Mouse (Mus musculus): ENCODE measurements around the gene Mtor. TPM values are rescaled to one million over a fixed set of nuclear protein-coding genes. Genes with fewer than 3 reads are reported as not detected.

Gene Mtor
- total RNA-seq, 2 experiments from 2014 or later, result 78.8 to 79.3 TPM

DNA sequence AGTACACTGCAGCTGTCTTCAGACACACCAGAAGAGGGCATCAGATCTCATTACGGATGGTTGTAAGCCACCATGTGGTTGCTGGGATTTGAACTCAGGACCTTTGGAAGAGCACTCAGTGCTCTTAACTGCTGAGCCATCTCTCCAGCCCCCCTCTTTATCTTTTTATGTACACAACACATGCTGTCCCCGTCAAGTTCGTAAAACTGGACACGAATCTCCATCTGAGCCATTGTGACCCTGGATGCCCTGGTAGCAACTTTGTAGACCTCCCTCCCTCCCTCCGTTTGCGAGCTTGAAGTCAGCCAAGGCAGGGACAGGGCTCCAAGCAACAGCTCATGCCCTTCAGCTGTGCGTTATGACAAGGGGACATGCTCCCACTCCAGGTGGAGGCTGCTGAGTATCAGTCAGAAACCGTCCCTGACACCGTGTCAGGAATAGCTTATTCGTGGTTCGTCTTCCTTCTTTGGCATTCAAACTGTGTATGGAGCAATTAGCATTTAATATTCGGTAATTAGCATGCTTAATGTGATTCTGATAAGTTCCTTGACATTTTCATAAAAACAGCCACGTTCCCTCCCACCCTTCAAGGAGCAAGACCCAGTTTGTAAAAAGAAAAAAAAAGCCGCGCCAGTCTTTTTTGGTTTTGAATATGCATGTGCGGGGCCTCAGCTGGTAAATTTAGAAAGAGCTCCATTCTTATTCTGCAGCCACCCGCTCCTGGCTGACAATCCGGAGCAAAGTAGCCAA lies 142.2 kb downstream of the Mtor start:
- intact Hi-C loops (cut with DNase I), result no loop called here
- DNase-seq, result peak; percentile 23

DNA sequence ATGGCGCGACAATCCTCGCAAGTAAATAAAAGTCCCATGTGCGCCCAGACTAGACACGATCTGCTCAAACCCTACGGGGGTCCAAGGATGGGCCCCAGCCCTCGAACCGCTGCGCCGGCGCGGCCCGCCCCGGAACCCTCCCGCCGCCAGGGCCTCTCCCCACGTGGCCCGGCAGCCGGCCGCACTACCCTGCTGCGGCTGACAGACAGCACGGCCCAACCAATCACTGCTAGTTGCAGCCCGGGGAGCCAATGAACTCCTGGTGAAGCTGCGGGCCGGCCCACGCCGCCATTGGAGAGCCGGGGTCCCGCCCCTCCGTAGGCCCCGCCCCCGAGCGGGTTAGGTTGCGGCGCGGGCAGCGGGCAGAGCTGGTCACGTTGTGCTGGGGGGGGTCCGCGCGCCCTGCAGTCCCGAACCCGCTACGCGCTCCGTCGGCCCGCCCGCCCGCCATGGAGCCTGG lies 142.8 kb downstream of the Mtor start, which contains the start of gene Srm:
Gene Srm (plus strand): TSS at position 333 of the 460 bp plus-strand sequence.
- intact Hi-C loops (cut with DNase I), result no loop called here

DNA sequence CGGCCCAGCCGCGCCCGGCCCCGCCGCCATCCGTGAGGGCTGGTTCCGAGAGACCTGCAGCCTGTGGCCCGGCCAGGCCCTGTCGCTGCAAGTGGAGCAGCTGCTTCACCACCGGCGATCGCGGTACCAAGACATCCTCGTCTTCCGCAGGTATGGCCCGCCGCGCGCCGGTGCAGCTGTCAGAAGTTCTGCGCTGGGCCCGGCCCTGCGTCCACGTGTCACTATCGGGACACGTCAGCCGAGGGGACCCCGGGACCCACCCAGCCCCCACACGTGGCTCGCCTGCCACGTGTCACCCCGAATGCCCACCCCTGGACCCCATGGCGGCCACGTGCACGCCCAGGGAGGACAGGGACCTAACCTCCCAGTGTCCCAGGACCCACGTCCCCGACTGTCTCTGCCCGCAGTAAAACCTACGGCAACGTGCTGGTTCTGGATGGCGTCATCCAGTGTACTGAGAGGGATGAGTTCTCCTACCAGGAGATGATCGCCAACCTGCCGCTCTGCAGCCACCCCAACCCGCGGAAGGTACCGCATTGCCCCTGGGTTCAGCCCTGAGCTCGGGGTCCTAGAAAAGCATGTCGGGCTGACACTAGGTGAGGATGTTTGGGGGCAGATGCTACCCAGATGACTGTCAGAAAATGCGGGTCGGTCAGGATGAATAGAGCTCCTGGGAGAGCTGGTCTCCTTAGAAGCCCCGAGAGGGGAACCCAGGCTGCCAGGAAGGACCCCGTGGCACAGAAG lies 143.4 kb downstream of the Mtor start:
- peak; percentile 46 for DNase-seq
- intact Hi-C loops (cut with DNase I), result no loop called here

More for the DNA sequence above, 142.8 kb downstream of the Mtor start, which contains the start of gene Srm:
- peak; percentile 98 for DNase-seq

DNA sequence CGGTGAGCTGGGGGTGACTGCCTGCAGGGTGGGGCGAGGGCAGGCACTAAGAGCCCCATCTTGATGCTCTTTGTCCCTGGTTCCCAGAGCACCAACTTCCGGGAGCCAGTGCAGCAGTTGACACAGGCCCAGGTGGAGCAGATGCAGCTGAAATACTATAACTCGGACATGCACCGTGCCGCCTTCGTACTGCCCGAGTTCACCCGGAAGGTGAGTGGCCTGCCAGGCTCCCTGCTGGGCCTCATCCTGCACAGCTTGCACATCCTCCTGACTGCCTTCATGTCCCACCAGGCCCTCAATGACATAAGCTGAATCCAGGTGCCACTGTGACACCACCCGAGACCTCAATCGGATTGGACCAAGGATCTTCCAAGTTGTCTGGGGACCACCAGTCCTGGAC lies 145.6 kb downstream of the Mtor start:
- DNase-seq, result peak; percentile 22
- intact Hi-C loops (cut with DNase I), result no loop called here

DNA sequence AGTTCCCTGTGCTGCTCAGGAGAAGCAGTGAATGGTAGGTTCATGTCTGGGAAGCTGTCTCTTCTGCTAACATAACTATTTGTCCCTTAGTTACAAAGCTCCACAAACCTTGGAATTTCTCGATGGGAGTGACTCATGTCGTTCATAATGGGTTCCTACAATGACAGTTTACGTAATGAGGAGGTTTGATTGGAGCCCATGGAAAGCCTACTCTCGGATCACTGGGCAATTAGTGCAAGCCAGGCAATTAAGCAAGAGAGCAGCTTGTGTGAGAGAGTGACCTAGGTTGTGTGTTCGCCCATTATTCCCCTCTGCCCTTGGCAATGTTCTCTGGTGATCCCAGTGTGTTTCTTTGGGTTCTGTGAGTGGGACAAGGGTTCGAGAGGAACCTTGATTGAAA lies 147.5 kb downstream of the Mtor start:
- intact Hi-C loops (cut with DNase I), result no loop called here
- no peak for DNase-seq

DNA sequence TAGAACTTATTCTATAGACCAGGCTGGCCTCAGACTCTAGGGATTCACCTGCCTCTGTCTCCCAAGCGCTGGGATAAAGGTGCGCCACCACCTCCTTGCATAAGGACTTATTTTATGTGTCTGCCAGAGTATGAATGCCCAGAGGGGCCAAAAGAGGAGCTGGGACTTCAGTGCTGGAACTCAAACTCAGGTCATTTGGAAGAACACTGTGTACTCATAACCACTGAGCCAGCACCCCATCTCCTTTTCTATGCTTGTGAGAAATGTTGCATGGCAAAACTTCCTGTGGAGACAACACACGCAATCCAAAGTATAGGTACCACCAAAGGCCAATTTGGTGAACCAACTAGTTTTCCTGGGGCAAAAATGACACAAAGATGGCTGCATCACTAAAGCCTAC lies 148.3 kb downstream of the Mtor start:
- intact Hi-C loops (cut with DNase I), result no loop called here
- DNase-seq, result no peak

DNA sequence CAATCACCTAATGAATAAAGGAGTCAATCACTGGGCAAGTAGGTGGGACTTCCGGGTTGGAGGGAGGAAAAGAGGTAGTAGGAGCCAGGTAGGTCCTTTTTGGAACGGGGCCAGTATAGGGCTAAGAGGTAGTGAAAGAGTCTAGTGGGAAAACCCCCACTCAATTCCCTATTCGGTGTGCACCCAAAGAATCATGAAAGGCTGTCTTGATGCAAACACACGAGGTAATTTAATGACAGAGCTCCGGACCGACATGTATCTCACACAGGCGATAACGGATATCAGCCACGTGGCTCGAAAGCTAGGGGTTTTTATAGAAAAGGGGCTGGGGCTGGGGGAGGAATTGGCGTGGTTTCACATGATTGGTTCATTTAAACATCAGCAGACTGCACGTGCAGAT lies 150.4 kb downstream of the Mtor start:
- intact Hi-C loops (cut with DNase I), result no loop called here
- no peak for DNase-seq

DNA sequence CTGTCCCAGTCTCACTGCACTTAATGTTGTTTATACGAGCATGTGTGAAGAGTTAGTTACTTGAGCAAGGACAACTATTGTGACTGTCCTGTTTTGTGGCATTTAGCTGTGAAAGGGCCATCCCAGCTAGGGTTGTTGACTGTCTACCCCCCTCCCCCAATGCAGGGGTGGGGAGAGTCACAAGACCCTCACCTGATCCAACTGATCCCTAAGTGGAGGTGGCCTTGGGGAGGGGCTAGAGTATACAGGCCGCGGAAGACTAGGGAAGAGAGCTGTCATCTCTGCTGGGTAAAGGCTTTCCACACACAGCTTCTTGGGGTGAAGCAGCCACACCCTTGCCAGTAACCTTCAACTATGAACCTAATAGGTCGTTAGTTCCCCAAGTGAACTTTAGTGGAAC lies 151.9 kb downstream of the Mtor start:
- no peak for DNase-seq
- intact Hi-C loops (cut with DNase I), result no loop called here

DNA sequence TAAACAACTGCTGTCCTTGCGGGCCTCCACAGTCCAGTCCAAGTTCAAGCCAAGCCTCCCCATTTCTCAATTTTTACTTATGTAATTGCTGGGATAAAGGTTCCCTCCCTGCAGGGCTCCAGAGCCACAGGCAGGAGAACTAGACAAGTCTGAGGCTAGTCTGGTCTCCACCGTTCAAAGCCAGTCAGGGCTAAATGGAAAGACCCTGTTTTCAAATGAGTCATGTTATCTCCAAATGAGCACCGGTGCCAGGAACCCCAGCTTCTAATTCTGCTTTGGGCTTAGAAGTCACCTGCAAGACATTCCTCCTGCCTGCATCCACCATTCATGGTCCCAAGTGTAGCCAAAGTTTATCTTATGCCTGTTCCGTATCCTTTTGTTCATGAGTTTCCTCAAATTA lies 153.5 kb downstream of the Mtor start:
- intact Hi-C loops (cut with DNase I), result no loop called here
- no peak for DNase-seq

DNA sequence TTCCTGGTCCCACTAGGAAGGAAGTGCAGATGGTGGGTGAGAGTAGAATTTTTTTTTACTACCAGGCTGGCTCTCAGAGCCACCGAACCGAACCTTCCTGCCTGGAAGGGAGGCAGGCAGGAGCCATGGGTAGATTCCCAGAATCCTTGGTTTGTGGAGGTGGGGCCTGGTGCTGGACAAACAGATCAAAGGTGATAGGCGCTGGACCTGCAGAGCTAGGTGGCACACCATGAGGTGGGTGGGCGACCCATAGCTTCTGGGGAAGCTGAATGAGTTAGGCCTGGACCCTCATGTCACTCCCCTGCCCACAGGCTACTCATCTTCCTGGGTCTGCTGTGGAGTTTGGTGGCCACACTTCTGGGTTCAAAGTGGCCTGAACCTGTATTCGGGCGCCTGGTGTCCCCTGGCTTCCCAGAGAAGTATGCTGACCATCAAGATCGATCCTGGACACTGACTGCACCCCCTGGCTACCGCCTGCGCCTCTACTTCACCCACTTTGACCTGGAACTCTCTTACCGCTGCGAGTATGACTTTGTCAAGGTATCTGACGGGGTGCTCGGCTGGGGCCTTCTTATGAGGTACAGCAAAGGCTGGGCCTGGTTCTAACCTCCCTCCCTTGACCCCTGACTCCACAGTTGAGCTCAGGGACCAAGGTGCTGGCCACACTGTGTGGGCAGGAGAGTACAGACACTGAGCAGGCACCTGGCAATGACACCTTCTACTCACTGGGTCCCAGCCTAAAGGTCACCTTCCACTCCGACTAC lies 154.1 kb downstream of the Mtor start, which contains the start of gene Masp2:
Gene Masp2 (plus strand): TSS at position 198 of the 764 bp plus-strand sequence.
- intact Hi-C loops (cut with DNase I), result no loop called here
- DNase-seq, result no peak

DNA sequence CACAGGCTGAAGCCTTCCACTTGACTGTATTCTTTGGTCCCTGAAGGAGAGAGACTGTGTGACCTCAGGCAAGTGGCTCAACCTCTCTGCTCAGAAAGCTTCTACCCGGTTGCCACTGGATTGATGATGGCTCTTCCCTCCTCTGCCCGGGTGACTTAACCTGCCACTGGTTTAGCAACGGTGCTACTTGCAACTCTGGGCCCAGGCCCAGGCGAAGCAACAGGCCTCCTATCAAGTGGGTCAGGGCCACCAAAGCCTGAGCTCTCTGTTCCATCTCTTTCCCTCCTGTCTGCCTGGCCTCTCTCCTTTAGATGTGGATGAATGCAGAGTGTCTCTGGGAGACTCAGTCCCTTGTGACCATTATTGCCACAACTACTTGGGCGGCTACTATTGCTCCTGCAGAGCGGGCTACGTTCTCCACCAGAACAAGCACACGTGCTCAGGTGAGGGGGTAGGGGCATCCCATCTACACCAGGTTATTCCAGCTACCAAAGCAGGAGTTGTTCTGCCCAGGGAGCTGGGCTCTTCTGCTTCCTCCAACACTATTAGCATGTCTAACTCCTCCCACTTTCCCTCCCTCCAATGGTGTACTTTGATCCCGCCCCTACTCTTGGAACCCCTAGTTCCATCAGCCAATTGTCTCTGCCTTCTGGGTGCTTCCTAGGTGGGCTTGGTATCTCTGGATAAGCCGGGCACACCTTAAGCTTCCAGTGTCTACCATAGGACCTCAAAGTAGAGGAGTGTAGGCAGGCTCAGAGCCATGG lies 155.1 kb downstream of the Mtor start:
- intact Hi-C loops (cut with DNase I), result no loop called here
- no peak for DNase-seq

DNA sequence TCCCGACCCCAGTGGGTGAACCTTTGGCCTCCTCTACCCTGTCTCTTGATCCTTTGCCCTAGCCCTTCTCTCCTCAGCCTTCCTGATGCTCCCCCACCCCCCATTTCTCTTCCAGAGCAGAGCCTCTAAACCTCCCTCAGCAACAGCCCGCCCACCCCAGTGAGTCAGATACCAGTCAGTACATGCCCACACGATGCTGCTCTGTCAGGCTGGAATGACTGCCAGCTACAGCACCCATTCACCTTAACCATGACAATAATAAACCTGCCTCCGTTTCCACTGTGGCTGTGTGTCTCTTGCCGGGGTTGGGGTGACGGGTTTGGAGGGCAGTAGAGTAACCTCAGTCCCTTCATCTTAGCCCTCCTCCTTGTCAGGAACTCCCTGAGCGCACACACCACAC lies 155.7 kb downstream of the Mtor start:
- no peak for DNase-seq
- intact Hi-C loops (cut with DNase I), result no loop called here

DNA sequence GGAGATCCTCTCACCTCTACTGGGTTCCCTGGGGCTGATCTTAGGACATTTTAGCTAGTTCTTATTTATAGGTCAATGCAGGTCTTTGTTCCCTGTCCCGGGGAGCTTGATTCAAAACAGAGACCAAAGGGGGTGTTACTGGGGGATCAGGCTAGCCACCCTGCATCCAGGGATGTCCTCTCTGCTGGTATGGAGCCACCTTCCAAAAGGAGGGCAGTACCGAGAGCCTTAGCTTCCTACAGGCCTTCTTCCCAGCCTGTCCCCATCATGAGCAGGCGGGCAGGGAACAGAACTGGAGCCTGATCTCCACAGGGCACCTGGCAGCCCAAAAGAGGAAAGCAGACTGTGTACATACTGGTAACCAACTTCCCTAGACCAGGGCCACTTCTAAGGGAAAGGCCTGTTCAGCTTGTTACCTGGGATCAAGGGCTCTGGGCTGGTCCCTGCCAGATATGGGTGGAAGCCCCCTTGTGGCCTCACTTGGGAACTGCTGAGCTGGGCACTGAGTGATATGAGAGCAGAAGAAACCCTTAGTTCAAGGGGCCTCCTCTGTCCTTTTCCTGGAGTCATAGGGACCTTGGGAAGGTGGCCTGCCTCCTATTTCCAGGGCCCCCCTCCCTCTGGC lies 156.2 kb downstream of the Mtor start:
- peak; percentile 66 for DNase-seq
- intact Hi-C loops (cut with DNase I), result no loop called here

Other genes with a start within 250 kb of the Mtor start
- gene Disp3, start 160.6 kb upstream of the Mtor start, total RNA-seq (2021), result 10 to 100 TPM; 12.9 to 18.3 TPM
- 1 to 10 TPM; 8.5 to 8.6 TPM for gene Ubiad1, start 3.8 kb upstream of the Mtor start, total RNA-seq (2021)
- gene Angptl7, start 51.8 kb downstream of the Mtor start, total RNA-seq (2021), result under 1 TPM in 1 of 2 experiments, not detected in 1; 0.42 TPM
- 10 to 100 TPM; 70.7 to 75.5 TPM for gene Exosc10, start 109.8 kb downstream of the Mtor start, total RNA-seq (2021)
- gene Srm, start 142.9 kb downstream of the Mtor start, total RNA-seq (2021), result 100 to 1,000 TPM; 107 to 109 TPM
- 1 to 10 TPM; 2.1 to 2.3 TPM for gene Masp2, start 153.9 kb downstream of the Mtor start, total RNA-seq (2021)
- 100 to 1,000 TPM; 263 to 324 TPM for gene Tardbp, start 178.4 kb downstream of the Mtor start, total RNA-seq (2021)
- gene Gm572, start 194.7 kb downstream of the Mtor start, total RNA-seq (2021), result not detected